Mouse (Mus musculus): Measurements from ENCODE around the gene Tmem235.

The Tmem235 gene

DNA sequence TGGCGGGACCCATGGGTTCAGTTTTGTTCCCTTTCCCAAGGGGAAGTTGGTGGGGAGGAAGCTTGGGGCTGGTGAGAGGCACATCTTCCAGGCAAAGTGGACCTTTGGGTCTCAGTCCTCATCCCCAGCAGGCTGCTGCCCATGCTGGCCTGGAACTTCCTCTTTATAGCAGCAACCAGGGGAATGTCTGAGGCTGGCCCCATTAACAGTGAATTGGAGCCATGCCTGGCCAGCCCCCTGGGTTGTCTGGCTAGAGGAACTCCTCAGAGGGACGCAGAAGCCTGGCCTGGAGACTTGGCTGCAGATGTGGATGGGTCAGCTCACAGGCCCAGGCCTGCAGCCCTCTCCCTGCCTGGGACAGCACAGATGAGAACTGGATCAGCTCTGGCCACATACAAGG lies 4.3 kb downstream of the Tmem235 start:
- no peak for DNase-seq (ENCODE audit: low spot score in 2 of 2)

- DNase-seq (ENCODE audit: low spot score in 2 of 2) = no peak
These were observed 5.4 kb downstream of the Tmem235 start for GRCm38 (mm10) chr11:117865988-117866387.

DNA sequence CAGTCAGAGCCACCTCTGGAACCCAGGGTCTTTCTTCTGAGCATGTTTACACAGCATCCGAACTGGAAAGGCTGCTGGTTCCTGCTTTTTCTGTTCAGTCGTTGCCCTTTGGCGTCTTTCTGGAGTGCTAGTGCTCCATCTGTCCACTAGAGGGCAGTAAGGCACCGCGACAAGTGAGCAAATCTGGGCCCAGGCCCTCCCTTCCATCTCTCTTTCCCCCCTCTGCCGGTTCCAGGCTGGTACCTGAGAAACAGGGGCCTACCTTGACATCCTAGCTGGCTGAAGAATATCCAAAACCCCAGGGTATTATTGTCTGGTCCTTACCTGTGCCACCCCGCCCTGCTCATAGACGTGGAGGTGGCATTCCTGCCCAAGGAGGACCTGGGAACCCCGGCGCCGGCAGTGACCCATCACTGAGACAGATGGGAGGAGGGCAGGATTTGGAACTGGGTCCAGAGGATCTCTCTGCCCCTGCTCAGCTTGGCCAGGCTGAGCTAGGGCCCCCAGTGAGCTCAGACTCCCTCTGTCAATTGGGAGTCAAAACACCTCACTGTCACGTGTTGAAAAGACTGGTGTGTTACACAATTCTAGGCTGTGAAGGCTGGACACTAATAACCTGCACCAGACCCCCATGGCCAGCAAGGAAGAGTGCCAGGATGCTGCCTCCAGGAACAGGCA lies 10.3 kb downstream of the Tmem235 start:
- DNase-seq (ENCODE audit: low spot score in 2 of 2) = peak; percentile 74 to 75

DNA sequence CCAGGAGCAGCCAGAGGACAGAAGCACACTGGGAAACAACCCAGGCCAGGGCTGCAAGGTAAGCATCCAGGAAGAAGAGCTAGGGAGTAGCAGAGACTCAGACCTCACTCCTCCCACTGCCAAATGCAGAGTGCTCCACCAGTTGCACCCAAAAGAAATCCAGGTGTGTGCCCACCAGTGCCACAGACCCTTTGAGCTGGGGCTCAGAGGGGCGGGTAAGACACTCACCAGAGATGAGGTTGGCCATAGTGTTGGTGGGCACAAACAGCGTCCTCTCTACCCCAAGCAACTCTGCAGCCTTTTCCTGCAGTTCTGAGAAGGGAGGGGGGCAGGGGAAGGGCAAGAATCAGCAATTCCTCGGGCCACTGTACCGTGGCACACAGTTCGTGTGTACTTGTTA lies 10.8 kb downstream of the Tmem235 start:
- DNase-seq (ENCODE audit: low spot score in 2 of 2) = no peak

DNA sequence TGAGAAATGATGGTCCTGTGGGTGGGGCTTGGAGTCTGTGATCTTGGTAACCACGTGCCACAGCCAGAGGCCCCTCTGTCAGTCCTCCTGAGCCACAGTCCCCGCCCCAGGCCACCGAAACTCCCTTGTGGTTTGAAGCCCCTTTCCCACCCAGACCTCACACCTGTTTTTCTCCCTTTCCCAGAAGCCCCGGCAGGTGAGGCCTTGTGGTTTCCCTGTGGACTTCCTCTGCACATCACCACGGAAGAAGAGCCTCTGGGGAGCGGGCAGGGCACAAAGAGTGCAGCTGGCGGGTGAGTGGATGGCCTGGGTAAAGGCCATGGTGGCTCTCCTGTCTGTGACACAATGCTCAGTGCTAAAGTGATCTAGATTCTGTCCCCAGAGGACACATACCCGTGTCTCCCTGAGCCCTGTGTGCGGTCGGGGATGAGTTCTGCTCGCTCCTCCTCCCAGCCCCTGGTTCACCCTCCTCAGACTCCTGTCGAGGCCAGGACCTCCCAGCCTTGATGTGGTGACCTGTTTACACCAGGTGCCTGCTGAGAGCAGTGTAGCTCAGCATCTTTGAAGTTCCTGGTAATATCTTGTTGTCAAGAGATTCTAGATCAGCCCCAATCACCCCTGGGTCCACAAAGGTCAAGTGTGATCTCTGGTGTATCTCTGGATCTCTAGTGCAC lies 11.5 kb downstream of the Tmem235 start:
- DNase-seq (ENCODE audit: low spot score in 2 of 2) = peak; percentile 82

DNA sequence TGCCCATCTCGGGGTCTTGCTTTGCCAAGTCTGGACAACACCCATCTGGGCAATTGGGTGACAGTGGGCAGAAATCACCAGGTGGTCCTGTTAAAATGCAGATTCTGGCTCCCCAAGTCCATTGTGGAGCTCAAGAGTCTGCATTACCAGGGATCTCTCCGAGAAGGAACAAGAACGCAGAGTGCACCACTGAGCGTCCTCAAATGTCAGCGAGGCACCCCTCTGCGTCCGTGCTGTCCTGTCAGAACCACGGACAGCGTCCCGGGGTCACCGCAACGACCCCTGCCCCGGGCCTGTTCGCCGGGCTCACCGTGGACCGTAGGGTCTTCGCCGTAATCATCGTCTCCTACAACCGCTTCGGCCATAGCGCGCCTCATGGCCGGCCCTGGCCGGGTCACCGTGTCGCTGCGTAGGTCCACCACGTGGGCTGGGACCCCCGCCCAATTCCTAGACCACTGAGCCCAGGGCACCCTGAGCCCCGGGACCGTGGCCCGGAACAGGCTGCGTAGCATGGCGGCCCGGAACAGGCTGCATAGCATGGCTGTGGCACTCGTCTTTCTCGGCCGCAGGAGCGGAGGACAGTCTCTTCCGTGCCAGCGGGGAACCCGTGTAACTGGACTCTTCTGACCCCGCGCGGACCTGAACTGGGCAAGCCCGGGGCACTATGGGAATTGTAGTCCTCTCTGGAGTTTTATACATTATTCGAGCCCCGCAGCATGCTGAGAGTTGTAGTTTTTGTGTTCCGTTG lies 12.5 kb downstream of the Tmem235 start, which contains the start of gene Tha1:
Gene Tha1, minus strand, starts transcription at position 621 of the 748 bp plus-strand sequence.
- DNase-seq (ENCODE audit: low spot score in 2 of 2) = peak; percentile 52 to 62

DNA sequence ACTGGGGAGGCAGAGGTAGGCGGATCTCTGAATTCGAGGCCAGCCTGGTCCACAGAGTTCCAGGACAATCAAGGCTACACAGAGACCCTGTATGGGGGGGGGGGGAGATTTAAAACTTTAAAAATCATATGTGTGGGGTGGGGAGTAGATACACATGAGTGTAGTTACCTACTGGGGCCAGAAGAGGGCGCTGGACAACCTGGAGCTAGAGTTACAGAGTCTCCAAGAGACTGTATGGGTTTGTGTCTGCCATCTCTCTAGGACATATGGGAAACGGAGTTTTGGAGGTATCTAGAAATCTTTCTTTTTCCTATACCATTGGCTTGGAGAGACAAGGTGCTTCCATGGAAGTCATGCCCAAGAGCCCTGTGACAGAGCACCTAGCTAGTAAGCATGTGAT lies 13.9 kb downstream of the Tmem235 start:
- no peak for DNase-seq (ENCODE audit: low spot score in 2 of 2)

DNA sequence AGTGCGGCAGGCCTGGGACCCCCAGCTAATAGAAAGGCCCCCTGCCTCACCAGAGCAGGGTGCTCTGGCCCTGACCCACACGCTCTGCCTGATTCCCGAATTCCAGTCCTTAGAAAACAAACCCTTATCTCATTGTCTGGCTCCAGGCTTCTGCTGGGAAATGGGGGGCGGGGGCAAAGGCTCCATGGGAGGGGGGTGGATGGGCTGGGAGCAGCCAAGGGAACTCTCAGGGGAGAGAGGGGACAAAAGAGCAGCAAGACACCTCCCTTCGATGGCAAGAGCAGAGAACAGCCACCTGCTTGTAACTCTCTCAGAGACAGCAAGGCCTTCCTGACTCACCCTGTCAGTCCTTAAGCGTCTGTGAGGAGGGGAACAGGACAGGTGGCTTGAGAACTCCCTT lies 15.1 kb downstream of the Tmem235 start:
- DNase-seq (ENCODE audit: low spot score in 2 of 2) = no peak

GRCm38 (mm10) chr11:117877917-117878745 lies 17.6 kb downstream of the Tmem235 start:
- peak; percentile 67 to 74 for DNase-seq (ENCODE audit: low spot score in 2 of 2)

DNA sequence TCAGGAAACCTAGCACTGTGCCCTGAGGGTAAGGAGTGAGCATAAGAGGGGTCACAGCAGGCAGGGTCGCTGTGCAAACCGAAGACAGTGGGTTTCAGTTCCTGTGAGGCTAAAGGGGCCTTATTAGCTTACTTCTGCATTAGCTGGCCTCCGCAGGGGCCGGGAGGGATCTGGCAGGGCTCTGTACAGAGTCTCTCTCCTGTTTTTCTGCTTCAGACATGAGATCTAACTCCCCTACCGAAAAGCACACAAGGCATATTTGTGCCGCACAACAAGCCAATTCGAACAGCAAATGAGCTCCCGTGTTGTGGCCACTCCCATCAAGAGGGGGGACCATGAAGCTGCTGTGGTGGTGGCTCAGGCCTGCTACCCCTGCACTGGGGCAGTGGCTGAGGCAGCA lies 18.3 kb downstream of the Tmem235 start:
- peak; percentile 48 to 57 for DNase-seq (ENCODE audit: low spot score in 2 of 2)

- DNase-seq (ENCODE audit: low spot score in 2 of 2) = no peak
These were observed 19.1 kb downstream of the Tmem235 start for GRCm38 (mm10) chr11:117879676-117880075.

- no peak for DNase-seq (ENCODE audit: low spot score in 2 of 2)
These were observed 19.9 kb downstream of the Tmem235 start for GRCm38 (mm10) chr11:117880336-117880976.

DNA sequence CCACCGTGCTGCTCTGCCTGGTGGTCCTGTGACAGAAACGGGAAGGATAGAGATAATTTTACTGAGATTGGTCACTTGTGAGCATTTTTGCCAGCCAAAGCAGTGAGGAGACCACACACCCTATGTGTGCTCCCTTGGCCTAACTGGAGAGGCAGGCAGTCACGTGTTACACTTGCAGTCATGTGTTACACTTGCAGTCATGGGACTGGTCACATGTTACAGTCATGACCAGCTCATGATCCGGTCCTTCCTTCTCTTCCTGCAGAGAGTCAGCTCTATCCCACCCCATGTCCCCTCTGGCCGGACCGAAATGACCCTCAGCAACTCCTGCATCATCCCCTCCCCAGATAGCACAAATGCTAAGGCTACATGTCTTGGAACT lies 20.4 kb downstream of the Tmem235 start:
- no peak for DNase-seq (ENCODE audit: low spot score in 2 of 2)

DNA sequence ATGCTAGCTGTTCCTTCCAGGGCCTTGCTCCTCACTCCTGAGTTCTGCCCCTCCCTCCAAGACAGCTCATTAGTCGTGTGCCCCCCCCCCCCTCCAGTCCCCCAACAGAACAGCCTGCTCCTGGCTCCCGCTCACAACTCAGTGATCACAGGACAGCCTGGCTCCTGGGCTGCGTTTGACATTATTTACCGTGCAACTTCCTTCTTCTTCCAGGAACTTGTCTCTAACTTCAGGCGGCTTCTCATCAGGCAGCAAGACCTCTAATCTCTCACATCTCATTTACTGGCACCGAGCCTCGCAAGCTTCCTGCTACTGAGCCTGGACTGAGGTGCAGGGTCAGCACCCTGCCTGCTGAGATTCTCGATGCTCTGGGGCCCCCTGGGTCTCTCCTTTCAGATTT lies 21.2 kb downstream of the Tmem235 start:
- DNase-seq (ENCODE audit: low spot score in 2 of 2) = peak; percentile 35 to 40

DNA sequence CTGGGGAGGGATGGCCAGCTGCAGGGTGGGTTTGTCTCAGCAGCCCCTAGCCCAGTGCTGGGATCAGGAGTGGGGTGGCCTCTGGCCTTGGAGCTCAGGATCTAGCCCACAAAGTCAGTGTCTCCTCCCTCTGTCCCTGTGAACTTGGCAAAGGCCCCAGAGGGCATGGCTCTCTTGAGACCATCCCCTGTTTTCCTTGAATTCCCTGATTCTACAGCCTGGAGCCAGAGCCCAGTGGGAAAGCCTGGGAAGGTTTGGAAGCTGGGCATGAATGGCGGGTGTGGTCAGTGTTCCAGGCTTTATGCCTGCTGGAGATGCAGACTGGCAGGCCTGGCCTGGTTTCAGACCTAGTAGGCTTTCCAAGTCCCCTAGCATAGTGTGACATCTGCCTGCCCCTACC lies 21.7 kb downstream of the Tmem235 start:
- DNase-seq (ENCODE audit: low spot score in 2 of 2) = no peak

- DNase-seq (ENCODE audit: low spot score in 2 of 2) = no peak
These were observed 25.4 kb downstream of the Tmem235 start for GRCm38 (mm10) chr11:117886000-117886399.

- DNase-seq (ENCODE audit: low spot score in 2 of 2) = no peak
These were observed 27.8 kb downstream of the Tmem235 start for GRCm38 (mm10) chr11:117888168-117888852.

DNA sequence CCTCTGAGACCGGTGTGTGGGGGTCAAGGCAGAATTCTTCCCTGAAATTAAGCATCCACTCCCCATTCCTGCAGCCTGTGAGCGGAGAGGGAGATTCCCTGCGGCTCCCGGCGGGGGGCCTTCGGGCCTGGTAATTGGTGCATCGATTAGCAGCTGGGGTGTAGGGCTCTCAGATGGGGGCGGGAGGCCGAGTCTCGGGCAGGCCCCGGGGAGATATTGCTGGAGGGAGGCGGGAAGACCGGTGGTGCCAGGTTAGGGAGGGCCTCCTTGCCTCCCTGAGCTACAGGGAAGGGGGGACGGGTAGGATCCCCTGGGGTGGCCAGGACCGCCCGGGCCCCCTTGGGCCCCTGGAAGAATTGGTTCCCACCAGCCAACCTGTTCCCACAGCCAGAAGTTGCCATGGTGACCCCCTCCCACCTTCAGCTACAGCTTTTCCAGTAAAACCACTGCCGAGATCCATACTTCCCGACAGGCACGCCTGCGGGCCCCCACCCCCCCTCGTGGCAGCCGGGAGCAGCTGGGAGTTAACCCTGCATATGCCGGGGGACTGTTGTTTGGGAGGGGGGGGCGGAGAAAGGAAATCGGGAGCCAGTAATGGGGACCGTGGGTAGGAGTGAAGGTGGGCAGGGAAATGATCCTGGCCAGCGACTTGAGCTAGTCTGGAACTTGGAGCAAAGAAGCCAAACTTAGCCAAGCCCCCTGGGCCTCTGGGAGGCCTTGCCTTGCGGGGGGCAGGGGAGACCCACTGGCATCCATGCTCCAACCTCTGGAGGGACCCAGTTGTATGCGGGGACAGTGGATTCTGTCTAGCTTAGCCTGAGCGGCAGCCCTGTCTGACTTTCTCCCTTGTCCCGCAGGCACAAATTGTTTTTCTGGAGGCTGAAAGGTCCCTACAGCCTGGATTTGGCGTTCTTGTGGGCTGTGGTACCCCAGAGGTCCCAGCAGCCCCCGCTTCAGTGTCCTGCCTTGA lies 28.6 kb downstream of the Tmem235 start:
- DNase-seq (ENCODE audit: low spot score in 2 of 2) = no peak

- no peak for DNase-seq (ENCODE audit: low spot score in 2 of 2)
These were observed 29.4 kb downstream of the Tmem235 start for GRCm38 (mm10) chr11:117889887-117890340.

All from spleen, postnatal 36 days (tissue).